Mouse (Mus musculus): ENCODE measurements around the gene Map2k6. TPM values are rescaled to one million over a fixed set of nuclear protein-coding genes. Genes with fewer than 3 reads are reported as not detected.

Gene Map2k6
- total and polyA plus RNA-seq, 3 experiments: 1.9 to 3.2 TPM; not detected in 1

DNA sequence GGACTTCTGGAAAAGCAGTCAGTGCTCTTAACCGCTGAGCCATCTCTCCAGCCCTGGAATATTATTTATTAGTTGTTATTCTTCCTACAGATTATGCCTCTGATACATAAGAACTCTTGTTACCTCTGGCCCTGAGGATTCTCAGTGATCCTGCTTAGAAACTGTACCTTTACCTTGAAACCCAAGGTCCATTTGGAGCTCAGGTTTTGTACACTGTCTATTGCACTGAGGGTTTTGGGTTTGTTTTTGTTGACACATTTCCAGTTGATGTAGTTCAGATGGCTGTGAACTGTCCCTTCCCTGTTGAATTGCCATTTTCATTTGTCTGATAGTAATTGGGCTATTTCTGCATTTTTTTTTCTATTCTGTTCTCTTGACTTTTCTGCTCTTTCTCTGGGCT is 85.5 kb downstream of the Map2k6 start:
- Histone ChIP-seq H3K4me3 (ENCODE audit: control insufficient read depth in 1 of 2, insufficient read depth in 1 of 2, low read depth in 2 of 2, low read length in 2 of 2) (no peak overlapping the region), H3K9me3 (replicated peaks; ENCODE audit: insufficient read depth, low read length) (no peaks in the 10 kb centered on the region), H3K36me3 (ENCODE audit: control insufficient read depth in 1 of 2, insufficient read depth in 2 of 2, low read length in 2 of 2) (0 out of 4 replicates have a peak, but pooled peaks cover 0 to 4% of the 10 kb centered on the region in 2 experiments), H3K79me2 (ENCODE audit: control insufficient read depth, insufficient read depth, low read length, poor library complexity) (no peaks in the 10 kb centered on the region), H3K9ac (ENCODE audit: control insufficient read depth, low read depth, low read length, poor library complexity, severe bottlenecking) (no peak overlapping the region), H3K4me1 (ENCODE audit: control insufficient read depth in 1 of 2, insufficient read depth in 2 of 2, low read length in 2 of 2) (peaks cover 0 to 2% of the 10 kb centered on the region in 2 experiments; a peak in 3 of 4 replicates), H3K27ac (ENCODE audit: control insufficient read depth, low read depth, low read length) (no peak overlapping the region), H3K27me3 (ENCODE audit: control insufficient read depth in 1 of 2, insufficient read depth in 2 of 2, low read length in 2 of 2) (no peaks in the 10 kb centered on the region)
- TF ChIP-seq ZC3H11A (IDR thresholded peaks at IDR 0.05; ENCODE audit: low read depth, low read length): no peak
- no peak for DNase-seq (ENCODE audit: low read depth, low spot score)

DNA sequence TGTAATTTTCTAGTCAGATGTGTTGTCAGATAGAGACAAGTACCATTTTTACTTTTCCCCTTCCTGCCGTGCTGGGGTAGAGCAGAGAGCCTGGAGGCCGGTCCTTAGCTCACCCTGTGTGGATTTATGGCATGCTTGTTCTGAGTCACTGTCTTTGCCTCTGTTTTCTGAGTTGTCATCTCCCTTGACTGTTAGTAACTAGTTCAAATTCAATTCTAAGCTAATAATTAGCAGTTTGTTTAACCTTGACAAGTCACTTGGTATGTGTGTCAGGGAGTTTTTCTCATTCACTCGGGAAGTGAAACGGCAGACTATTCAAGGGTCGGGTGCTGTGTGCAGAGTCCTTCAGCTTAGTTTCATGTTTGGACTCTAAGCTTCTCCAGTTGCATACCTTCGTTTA is 86.2 kb downstream of the Map2k6 start:
- no peak overlapping the region for H3K4me3 ChIP-seq (ENCODE audit: control insufficient read depth in 1 of 2, insufficient read depth in 1 of 2, low read depth in 2 of 2, low read length in 2 of 2)
- no peak for TF ChIP-seq ELF1 (IDR thresholded peaks at IDR 0.05; ENCODE audit: low read depth, low read length)
- no peak for TF ChIP-seq KAT2A (conservative IDR thresholded peaks at IDR 0.05; ENCODE audit: low read depth, low read length)
- no peak for TF ChIP-seq RAD21 (IDR thresholded peaks at IDR 0.05; ENCODE audit: low read depth, low read length)
- TF ChIP-seq MAZ (IDR thresholded peaks at IDR 0.05; ENCODE audit: low read depth, low read length): no peak
- TF ChIP-seq CHD2 (IDR thresholded peaks at IDR 0.05; ENCODE audit: low read length): no peak
- TF ChIP-seq E2F4 (IDR thresholded peaks at IDR 0.05; ENCODE audit: borderline replicate concordance, low read depth, low read length): no peak
- TF ChIP-seq ZMIZ1 (IDR thresholded peaks at IDR 0.05; ENCODE audit: low read depth, low read length): no peak
- no peak overlapping the region for H3K9ac ChIP-seq (ENCODE audit: control insufficient read depth, low read depth, low read length, poor library complexity, severe bottlenecking)
- no peaks in the 10 kb centered on the region for H3K79me2 ChIP-seq (ENCODE audit: control insufficient read depth, insufficient read depth, low read length, poor library complexity)
- no peaks in the 10 kb centered on the region for H3K9me3 ChIP-seq (replicated peaks; ENCODE audit: insufficient read depth, low read length)
- no peaks in the 10 kb centered on the region for H3K4me1 ChIP-seq (ENCODE audit: control insufficient read depth in 1 of 2, insufficient read depth in 2 of 2, low read length in 2 of 2)
- H3K27ac ChIP-seq (ENCODE audit: control insufficient read depth, low read depth, low read length): no peak overlapping the region
- no peaks in the 10 kb centered on the region for H3K36me3 ChIP-seq (ENCODE audit: control insufficient read depth in 1 of 2, insufficient read depth in 2 of 2, low read length in 2 of 2)
- DNase-seq (ENCODE audit: low read depth, low spot score): no peak
- H3K27me3 ChIP-seq (ENCODE audit: control insufficient read depth in 1 of 2, insufficient read depth in 2 of 2, low read length in 2 of 2): no peaks in the 10 kb centered on the region

GRCm38 (mm10) chr11:110487796-110488195 is 88.9 kb downstream of the Map2k6 start:
- Histone ChIP-seq H3K27ac (ENCODE audit: control insufficient read depth, low read depth, low read length) (no peak overlapping the region), H3K27me3 (ENCODE audit: control insufficient read depth in 1 of 2, insufficient read depth in 2 of 2, low read length in 2 of 2) (no peaks in the 10 kb centered on the region), H3K9me3 (replicated peaks; ENCODE audit: insufficient read depth, low read length) (no peaks in the 10 kb centered on the region), H3K36me3 (ENCODE audit: control insufficient read depth in 1 of 2, insufficient read depth in 2 of 2, low read length in 2 of 2) (no peaks in the 10 kb centered on the region), H3K4me1 (ENCODE audit: control insufficient read depth in 1 of 2, insufficient read depth in 2 of 2, low read length in 2 of 2) (no peaks in the 10 kb centered on the region), H3K9ac (ENCODE audit: control insufficient read depth, low read depth, low read length, poor library complexity, severe bottlenecking) (no peak overlapping the region), H3K79me2 (ENCODE audit: control insufficient read depth, insufficient read depth, low read length, poor library complexity) (no peaks in the 10 kb centered on the region), H3K4me3 (ENCODE audit: control insufficient read depth in 1 of 2, insufficient read depth in 1 of 2, low read depth in 2 of 2, low read length in 2 of 2) (no peak overlapping the region)
- no peak for DNase-seq (ENCODE audit: low read depth, low spot score)
- TF ChIP-seq ELF1 (IDR thresholded peaks at IDR 0.05; ENCODE audit: low read depth, low read length) (no peak), ETS1 (IDR thresholded peaks at IDR 0.05; ENCODE audit: low read depth, low read length) (no peak), TCF12 (IDR thresholded peaks at IDR 0.05; ENCODE audit: low read depth, low read length) (no peak), MYB (IDR thresholded peaks at IDR 0.05; ENCODE audit: low read depth, low read length) (no peak), ZMIZ1 (IDR thresholded peaks at IDR 0.05; ENCODE audit: low read depth, low read length) (no peak), MAX (IDR thresholded peaks at IDR 0.05; ENCODE audit: low read length) (no peak), CHD2 (IDR thresholded peaks at IDR 0.05; ENCODE audit: low read length) (no peak), SIN3A (IDR thresholded peaks at IDR 0.05; ENCODE audit: low read length) (no peak), TBP (IDR thresholded peaks at IDR 0.05; ENCODE audit: low read depth, low read length) (no peak), GATA1 (IDR thresholded peaks at IDR 0.05; ENCODE audit: low read depth, low read length) (no peak), BHLHE40 (IDR thresholded peaks at IDR 0.05; ENCODE audit: borderline replicate concordance, low read depth, low read length) (no peak), RAD21 (IDR thresholded peaks at IDR 0.05; ENCODE audit: low read depth, low read length) (no peak), NRF1 (IDR thresholded peaks at IDR 0.05; ENCODE audit: insufficient read depth, low read depth, low read length, poor library complexity, severe bottlenecking) (no peak), EP300 (IDR thresholded peaks at IDR 0.05; ENCODE audit: low read depth in 1 of 2, low read length in 2 of 2) (no peak), HCFC1 (IDR thresholded peaks at IDR 0.05; ENCODE audit: low read depth, low read length) (no peak), POLR2AphosphoS2 (IDR thresholded peaks at IDR 0.05; ENCODE audit: low read length) (no peak), JUND (IDR thresholded peaks at IDR 0.05; ENCODE audit: low read depth, low read length) (no peak), KAT2A (conservative IDR thresholded peaks at IDR 0.05; ENCODE audit: low read depth, low read length) (no peak)

All from MEL (cell line).